Mouse (Mus musculus) lung, embryonic 16.5 days (tissue): ENCODE data around the gene Pitpnb. TPM values are rescaled to one million over a fixed set of nuclear protein-coding genes. Genes with fewer than 3 reads are reported as not detected.
A peak's percentile ranks its signal among the peaks of the same experiment; 100 is the strongest.

Experiments used
- ATAC-seq: fragments of 200-750 bp; cut with Nextera tagmentation; 2 replicates; pipeline ENCODE4 v1.8.0; 2017; ENCODE audit warnings: low read depth, mild to moderate bottlenecking, moderate library complexity
- H3K27ac ChIP-seq: fragments of 300-500 bp; sonication (generic); 2 replicates; pipeline ENCODE4 v1.5.1; 2014; ENCODE audit warnings: mild to moderate bottlenecking, control low read depth, low read length
- H3K27me3 ChIP-seq: fragments of 300-500 bp; sonication (generic); 2 replicates; pipeline ENCODE4 v1.6.1; 2014; ENCODE audit warnings: low read depth, low read length, mixed read lengths; ENCODE audit not compliant: control insufficient read depth, insufficient read depth
- H3K36me3 ChIP-seq: fragments of 300-500 bp; sonication (generic); 2 replicates; pipeline ENCODE4 v1.6.1; 2014; ENCODE audit warnings: low read length; ENCODE audit not compliant: control insufficient read depth, insufficient read depth
- H3K4me1 ChIP-seq: fragments of 300-500 bp; sonication (generic); replicated peaks from 2 replicates; pipeline ENCODE4 v1.6.1; 2014; ENCODE audit warnings: low read length, mixed read lengths; ENCODE audit not compliant: control insufficient read depth, insufficient read depth
- H3K4me2 ChIP-seq: fragments of 300-500 bp; sonication (generic); 2 replicates; pipeline ENCODE4 v1.6.1; 2014; ENCODE audit warnings: low read depth, low read length, control low read depth
- H3K4me3 ChIP-seq: fragments of 300-500 bp; sonication (generic); 2 replicates; pipeline ENCODE4 v1.5.1; 2014; ENCODE audit warnings: mild to moderate bottlenecking, low read length, control low read depth
- H3K9ac ChIP-seq: fragments of 300-500 bp; sonication (generic); 2 replicates; pipeline ENCODE4 v1.6.1; 2014; ENCODE audit warnings: low read length, control low read depth
- H3K9me3 ChIP-seq: fragments of 300-500 bp; sonication (generic); 2 replicates; pipeline ENCODE4 v1.6.1; 2016; ENCODE audit warnings: low read length; ENCODE audit not compliant: control insufficient read depth
- WGBS: fragments of 180-500 bp; shearing (Covaris S2); extraction: QIAGEN DNeasy Blood & Tissue Kit; methylation state at CpG from one replicate; pipeline ENCODE4 v1.1.7; 2014; 5-methylcytosine and 5-hydroxymethylcytosine counted together
- polyA plus RNA-seq: library from polyadenylated mRNA; unstranded; fragments of >200 nt; fragmentation: Nextera tagmentation; extraction: Ambion mirVana; gene quantifications from 2 replicates; pipeline ENCODE4 v1.2.1, GENCODE M21; 2015

Pitpnb gene
- polyA plus RNA-seq, 1 experiment from 2014 or later: 104 TPM

DNA sequence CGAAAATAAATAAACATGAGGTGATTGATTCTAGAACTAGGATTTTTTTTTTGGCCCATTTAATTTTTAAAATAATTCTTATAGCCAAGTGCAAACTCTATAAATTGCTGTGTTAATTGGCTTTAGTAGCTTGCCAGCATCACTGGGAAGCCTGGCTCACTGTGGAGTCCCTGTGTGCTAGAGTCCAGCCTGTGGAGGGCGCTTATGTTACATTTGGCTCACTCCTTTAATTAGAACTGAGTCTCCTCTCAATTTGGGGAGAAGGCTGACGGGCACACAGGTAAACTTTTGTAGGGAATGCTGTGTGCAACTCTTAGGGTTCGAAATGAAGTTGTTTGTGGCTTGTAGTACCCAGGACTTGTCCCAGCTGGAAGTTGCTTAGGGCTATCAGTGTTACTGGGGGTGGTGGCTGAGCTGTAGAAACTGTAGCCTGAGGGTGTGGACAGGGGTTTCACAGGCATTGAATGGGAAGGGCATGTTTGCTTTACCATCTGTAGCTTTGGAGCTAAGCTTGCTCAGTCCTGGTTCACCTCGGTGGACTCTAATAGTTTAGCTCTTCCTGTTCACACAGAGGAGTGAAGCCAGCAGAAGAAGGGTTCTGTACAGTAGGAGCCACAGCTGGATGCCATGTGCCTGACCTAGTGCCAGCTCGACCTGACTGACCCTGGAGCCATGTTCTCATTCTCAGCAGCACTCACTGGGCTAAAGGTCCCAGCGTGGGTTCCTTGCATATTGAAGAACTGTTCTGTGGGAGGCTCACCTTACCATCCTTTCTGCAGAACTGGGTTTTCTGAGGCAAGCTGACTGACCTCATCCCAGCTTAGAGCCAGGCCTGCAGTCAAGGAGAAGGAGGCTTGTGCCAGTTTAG lies 47.8 kb downstream of the Pitpnb start:
- no peak for ATAC-seq
- H3K9ac ChIP-seq: no peak overlapping the region
- H3K4me3 ChIP-seq: no peak overlapping the region
- WGBS: 67% methylated on average over 7 of the region's 7 CpGs
- H3K36me3 ChIP-seq: peaks cover 37% of the 10 kb centered on the region
- no peaks in the 10 kb centered on the region for H3K9me3 ChIP-seq
- no peak overlapping the region for H3K4me2 ChIP-seq
- H3K27me3 ChIP-seq: no peaks in the 10 kb centered on the region
- no peaks in the 10 kb centered on the region for H3K4me1 ChIP-seq
- no peak overlapping the region for H3K27ac ChIP-seq

DNA sequence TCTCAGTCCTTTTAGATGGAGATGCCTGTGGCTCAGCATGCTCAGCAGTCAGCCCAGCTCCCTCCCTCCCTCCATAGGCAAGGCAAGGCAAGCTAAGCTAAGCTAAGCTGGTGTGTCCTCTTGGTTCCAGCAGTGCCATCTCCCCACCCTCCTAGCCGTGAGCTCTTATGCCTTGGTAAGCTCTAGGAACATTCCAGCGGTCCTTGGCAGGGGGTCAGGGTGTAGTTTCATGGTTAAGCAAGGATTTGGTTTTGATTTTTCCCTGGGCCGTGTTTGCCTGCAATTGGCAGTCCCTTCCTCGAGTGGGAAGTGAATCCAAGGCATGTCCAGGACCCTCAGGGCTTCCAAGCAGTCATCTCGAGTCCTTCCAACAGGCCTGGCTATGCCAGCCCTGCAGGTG lies 52.8 kb downstream of the Pitpnb start:
- whole genome bisulfite sequencing: 79% methylated on average over 5 of the region's 5 CpGs
- no peaks in the 10 kb centered on the region for H3K4me1 ChIP-seq
- no peak overlapping the region for H3K27ac ChIP-seq
- no peak overlapping the region for H3K4me3 ChIP-seq
- no peak overlapping the region for H3K9ac ChIP-seq
- peaks cover 52% of the 10 kb centered on the region for H3K36me3 ChIP-seq
- no peaks in the 10 kb centered on the region for H3K27me3 ChIP-seq
- no peak for ATAC-seq
- H3K9me3 ChIP-seq: no peaks in the 10 kb centered on the region
- no peak overlapping the region for H3K4me2 ChIP-seq

DNA sequence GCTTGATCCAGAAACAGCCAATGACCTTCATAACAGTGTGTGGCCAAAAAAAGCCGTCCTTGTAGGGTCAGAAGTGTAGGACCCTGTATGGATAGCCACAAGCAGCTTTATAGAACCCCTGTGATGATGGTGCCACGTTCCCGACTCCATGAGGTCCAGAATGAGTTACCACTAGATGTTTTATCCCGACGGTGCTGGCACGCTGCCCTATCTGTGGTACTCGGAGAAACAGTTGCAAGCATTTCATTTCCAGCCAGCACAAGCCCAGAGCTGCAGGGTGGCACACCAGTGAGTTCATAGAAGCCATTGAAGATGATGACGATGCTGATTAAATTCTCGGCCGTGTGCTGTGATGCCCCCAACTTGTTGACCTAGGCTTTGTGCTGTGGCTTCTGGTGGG lies 60.3 kb downstream of the Pitpnb start:
- H3K9ac ChIP-seq: no peak overlapping the region
- peaks cover 32% of the 10 kb centered on the region for H3K4me1 ChIP-seq
- H3K9me3 ChIP-seq: no peaks in the 10 kb centered on the region
- ATAC-seq: no peak
- no peaks in the 10 kb centered on the region for H3K27me3 ChIP-seq
- WGBS: 62% methylated on average over 10 of the region's 10 CpGs
- peaks cover 17% of the 10 kb centered on the region for H3K36me3 ChIP-seq
- H3K4me3 ChIP-seq: no peak overlapping the region
- no peak overlapping the region for H3K4me2 ChIP-seq
- H3K27ac ChIP-seq: no peak overlapping the region

DNA sequence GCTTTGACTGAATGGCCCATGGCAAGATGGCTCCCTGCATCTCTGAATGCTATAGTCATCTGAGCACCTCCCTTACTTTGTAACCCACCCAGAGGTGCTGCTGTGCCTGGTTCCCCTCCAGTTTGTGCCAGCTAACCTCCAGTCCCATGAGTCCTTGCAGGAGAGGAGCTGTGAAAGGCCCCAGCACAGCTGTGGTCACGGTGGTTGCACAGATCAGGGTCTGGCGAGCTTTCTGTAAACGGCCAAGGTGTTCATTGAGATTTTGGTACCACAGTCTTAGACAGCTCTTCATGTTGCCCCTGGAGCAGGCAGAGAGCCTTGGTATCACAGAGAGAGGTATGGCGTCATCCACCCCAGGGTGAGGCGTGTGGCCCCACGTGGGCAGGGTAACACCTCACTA lies 60.9 kb downstream of the Pitpnb start:
- Histone ChIP-seq H3K27ac (no peak overlapping the region), H3K4me2 (no peak overlapping the region), H3K27me3 (no peaks in the 10 kb centered on the region), H3K4me3 (no peak overlapping the region), H3K36me3 (peaks cover 14% of the 10 kb centered on the region), H3K4me1 (peaks cover 35% of the 10 kb centered on the region), H3K9ac (no peak overlapping the region), H3K9me3 (no peaks in the 10 kb centered on the region)
- ATAC-seq: no peak
- WGBS: 81% methylated on average over 6 of the region's 6 CpGs

DNA sequence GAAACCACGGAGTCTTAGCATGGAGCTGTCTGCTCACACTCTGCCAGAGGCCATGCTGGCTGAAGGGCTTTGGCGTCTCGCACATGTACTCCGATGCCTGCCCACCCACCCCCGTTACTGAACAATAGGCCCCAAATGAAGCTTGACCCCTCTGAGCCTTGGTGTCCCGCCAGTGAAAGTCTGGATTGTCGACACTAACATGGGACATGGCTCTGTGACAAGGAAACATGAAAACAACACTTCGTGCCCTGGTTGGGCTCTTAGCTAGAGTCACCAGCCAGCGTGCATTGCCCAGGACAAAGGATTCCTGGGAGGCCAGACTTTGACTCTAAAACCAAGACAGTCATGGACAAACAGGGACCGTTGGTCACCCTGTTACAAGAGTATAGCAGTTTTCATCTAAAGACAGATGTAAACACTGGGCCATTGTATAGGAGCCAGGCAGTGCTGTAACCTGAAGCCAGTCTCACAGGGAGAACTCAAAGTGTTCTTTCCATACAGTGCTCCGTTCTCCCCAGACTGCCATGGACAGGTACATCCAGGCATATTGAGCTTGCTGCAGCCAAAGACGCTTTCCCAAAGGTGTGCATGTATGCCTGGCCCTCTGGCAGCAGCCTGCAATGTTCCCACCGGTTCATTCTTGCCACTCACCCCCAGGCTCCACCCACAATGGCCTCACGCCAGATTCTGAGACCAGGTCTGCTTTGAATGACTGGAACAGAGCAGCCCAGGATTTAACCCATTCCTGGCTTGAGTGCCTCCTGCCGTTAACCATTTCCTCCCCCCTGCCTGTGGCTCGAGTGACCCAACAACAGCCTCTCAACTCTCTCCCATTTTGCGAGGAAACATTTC lies 63.0 kb downstream of the Pitpnb start:
- Histone ChIP-seq H3K36me3 (no peaks in the 10 kb centered on the region; the same call in 1 of the 2 replicates), H3K4me3 (no peak overlapping the region), H3K4me1 (peaks cover 41% of the 10 kb centered on the region), H3K9ac (no peak overlapping the region), H3K4me2 (peak overlapping the region; percentile 31), H3K9me3 (no peaks in the 10 kb centered on the region), H3K27me3 (no peaks in the 10 kb centered on the region), H3K27ac (peak overlapping the region; percentile 39)
- 10% methylated on average over 17 of the region's 17 CpGs for WGBS
- ATAC-seq: peak; percentile 75

DNA sequence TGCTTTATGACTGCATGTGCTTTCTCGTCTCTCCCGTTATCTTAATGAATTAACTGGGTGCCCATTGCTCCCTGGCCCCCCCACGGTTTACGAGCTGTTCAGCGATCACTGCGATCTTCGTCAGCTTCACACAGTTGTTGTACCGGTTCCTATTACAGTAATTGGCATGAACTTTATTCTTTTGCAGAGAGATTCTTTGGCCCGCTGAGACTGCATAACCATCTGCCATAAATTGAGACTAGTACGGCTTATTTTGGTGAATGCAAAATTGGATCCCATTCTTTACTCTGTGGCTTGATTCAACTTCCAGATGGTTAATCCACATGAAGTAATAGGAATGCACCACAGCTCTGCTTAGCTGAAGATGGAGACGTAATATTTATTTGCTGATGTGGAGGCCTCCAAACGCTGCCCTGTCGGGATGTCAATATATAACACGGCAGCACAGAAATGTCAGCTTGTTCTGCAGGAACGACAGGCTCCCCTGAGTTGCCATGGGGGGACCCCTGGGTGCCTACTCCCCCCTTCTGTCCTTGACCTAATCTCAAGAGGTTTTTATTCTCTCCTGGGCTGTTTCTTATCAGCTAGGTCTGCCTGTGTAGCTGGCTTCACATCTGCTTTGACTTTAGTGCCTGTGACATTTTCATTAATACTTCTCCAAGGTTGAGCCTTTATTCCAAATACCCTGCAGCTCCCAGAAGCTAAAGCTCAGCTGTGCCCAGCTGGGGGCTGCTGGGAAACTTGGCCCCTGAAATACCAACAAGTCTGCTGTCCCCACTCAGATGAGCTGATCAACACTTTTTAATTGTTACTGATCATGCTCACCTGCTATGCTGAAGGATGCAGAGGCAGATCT lies 63.9 kb downstream of the Pitpnb start:
- H3K9me3 ChIP-seq: no peaks in the 10 kb centered on the region
- H3K4me3 ChIP-seq: no peak overlapping the region
- H3K27ac ChIP-seq: peak overlapping the region; percentile 2; the same call in 1 of the 2 replicates
- peaks cover 41% of the 10 kb centered on the region for H3K4me1 ChIP-seq
- ATAC-seq: 0 out of 2 replicates have a peak, but pooled peaks have one; percentile 3
- H3K36me3 ChIP-seq: no peaks in the 10 kb centered on the region
- WGBS: 10% methylated on average over 15 of the region's 15 CpGs
- no peaks in the 10 kb centered on the region for H3K27me3 ChIP-seq
- peak overlapping the region; percentile 31 for H3K4me2 ChIP-seq
- H3K9ac ChIP-seq: no peak overlapping the region

DNA sequence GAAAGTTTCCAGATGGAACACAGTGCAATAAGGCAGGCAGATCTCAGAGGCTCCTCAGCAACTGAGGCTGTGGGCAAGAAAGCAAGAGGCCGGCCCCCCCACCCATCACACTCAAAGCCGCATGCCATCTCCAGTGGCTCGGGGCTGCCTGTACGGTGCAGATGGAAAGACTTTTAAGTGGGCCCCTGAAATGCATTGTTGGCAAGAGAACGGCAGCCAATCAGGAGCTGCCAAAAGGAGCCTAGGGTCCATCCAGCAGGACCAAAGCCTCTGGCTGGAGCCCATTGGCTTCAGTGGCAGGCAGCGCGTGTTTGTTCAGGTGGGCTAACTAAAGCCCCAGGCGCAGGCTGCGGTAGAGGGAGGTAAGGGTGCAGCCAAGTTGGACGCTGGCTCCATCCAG lies 65.2 kb downstream of the Pitpnb start:
- Histone ChIP-seq H3K4me1 (peaks cover 42% of the 10 kb centered on the region), H3K36me3 (no peaks in the 10 kb centered on the region), H3K9ac (no peak overlapping the region), H3K27ac (no peak overlapping the region), H3K27me3 (no peaks in the 10 kb centered on the region), H3K4me3 (no peak overlapping the region), H3K9me3 (no peaks in the 10 kb centered on the region), H3K4me2 (no peak overlapping the region)
- ATAC-seq: no peak
- 41% methylated on average over 10 of the region's 10 CpGs for WGBS

DNA sequence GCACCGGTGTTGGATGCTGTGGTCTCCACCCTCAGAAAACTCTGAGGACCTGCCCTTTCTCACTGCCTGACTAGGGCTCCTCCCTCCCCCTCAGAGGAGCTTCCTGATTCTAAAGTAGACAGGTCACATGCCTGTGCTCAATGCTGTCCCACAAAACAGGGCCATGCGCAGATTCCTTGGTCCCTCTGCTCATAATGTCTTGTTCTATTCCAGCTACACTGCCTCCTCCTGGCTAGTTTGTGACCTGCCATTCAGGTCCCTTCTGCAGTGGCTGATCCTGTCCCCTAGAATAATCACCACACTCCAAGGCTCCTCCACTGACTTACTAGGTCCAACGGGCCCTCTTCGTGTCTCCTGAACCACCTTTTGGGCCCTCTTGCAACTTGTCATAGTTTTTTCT lies 65.6 kb downstream of the Pitpnb start:
- H3K4me2 ChIP-seq: no peak overlapping the region
- no peaks in the 10 kb centered on the region for H3K9me3 ChIP-seq
- no peaks in the 10 kb centered on the region for H3K36me3 ChIP-seq
- H3K4me1 ChIP-seq: peaks cover 43% of the 10 kb centered on the region
- no peak overlapping the region for H3K27ac ChIP-seq
- no peak for ATAC-seq
- H3K9ac ChIP-seq: no peak overlapping the region
- no peaks in the 10 kb centered on the region for H3K27me3 ChIP-seq
- no peak overlapping the region for H3K4me3 ChIP-seq
- 60% methylated on average over 4 of the region's 4 CpGs for WGBS
